Mouse (Mus musculus) thymus, postnatal 25 days (tissue): ENCODE data around the gene Nfib.

Experiments
- DNase-seq: peaks from one replicate; pipeline ENCODE4 v3.0.0; 2022

The Nfib gene

DNA sequence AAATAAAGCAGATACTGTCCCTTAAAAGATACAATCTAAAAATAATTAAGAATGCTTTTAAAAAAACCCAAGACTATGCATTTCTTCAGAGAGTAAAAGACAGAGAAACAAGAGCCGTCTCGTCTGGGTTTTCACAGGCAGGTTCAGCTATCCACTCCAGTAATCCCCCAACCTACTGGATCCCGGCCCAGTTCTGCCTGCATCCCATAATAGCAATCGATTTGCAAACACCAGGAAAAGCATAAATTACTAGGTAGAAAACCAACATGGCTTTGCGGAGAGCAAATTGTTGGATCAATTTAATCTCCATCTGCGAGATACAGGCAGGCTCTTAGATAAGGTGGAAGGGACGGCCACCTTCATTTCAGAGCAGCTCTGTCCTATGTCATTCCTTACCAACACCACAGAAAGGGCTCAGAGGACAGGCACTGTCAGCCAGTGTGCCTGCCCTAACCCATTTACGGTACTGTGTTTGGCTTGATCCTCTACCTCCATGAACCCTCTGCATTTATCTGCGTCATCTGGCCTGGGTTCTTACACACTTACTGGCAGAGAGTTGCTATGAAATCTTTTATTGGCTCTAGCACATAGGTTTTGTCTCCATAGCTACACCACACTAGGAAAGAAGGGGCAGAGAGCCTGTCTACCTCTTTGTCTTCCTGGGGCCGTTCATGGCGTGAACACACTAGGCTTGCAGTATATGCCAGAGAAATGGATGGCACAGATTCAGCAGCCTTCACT lies 321.4 kb downstream of the Nfib start:
- no peak for DNase-seq

DNA sequence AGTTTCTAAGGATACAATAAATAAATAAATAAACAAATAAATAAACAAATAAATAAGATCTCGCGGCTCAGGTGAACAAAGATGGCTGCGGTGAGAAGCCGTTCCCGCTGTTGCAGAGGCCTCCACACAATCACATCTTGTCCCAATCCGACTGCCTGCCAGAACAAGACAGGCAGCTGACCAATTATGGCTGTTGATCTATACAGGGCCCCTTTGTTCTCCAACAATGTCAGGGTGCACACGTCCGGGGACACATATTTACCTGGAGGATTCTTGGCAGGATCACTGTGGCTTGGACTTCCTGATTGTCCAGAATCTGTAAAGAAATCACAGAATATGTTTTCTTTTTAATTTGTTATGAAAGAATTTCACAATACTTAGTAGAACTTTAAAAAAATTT lies 322.2 kb downstream of the Nfib start:
- DNase-seq: no peak

DNA sequence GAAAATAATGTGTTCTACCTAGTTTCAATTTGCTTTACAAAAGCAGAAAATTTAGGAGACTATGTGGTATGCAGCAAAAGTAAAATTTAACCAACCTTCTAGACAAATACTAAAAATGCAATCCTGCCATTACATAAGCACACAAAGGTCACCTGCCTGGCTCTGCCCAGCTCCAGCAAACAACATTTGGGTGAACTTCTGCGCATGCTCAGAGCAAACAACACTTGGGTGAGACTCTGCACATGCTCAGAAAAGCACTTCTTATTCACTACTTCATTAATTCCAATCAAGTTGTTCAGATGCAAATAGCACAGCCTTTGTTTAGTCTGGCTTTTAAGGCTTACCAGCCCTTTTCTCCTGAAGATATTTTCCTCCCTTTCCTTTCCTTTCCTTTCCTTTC lies 323.8 kb downstream of the Nfib start:
- DNase-seq: no peak

DNA sequence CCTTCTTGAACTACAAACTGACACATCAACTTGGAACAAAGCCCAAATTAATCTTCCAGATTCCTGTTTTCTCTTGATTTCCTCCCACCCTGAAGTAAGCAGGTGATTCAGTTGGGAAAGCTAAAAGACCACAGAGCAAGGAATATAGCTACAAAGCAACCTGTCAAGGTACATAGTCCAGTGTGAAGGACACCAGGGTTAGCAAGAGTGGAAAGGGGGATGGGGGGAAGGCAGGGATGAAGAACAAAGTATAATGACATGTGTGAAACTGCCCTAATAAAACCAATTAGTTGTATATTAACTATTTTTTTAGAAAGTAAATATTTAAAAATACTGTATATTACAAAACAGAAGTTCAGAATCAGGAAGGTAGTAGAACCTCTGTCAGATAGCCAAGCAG lies 325.0 kb downstream of the Nfib start:
- no peak for DNase-seq

DNA sequence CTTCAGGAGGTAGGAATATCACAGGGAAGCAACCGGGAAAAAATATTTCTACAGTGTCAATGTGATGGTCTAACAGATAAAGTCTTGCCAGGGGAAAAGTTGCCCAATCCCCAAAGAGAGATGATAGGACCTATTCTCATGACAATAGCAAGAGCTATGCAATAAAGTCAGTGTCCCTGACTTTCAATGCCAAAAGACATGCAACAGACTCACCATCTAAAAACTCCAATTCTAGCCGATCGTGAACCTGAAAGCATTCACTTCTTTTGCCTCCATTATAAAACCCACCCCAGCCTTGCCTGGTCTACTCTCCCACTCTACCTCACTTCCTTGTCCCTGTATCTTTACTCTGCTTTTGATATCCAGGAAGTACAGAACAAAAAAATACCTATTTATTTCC lies 327.5 kb downstream of the Nfib start:
- DNase-seq: no peak

DNA sequence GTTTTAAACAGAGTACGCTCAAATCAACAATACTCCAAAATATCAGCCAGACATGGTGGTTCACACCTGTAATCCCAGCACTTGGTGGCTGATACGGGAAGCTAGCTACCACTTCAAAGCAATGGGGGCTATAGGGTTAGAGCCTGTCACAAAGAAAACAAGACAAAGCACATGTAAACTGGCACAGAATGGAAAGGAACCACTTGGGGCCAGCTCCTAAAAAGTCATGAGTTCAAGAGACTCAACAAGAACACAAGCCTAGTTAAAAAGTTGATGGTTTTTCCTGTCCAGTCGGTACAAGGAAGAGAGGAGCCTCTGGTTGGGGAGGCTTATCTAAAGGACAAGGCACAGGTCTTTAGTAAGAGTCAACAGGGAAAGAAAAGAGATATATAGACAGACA lies 327.9 kb downstream of the Nfib start:
- DNase-seq: no peak

DNA sequence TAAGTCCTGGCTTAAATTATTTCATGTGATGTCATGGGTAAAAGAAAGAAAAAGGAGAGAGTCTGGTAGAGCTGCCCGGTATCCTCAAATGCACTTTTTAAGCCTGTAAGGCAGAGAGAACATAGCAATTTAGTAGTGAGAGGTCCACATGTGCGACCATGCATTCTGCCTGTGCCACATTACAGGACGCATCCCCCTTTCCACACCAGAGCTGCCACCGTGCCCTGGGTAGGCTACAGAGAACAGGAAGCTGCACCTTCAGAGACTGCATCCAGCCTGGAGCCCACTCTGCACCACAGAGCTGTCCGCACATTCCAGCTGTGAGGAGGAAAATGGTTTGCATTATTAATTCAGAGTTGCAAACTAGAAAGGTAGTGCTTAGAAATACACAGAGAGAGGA lies 331.0 kb downstream of the Nfib start:
- DNase-seq: no peak

DNA sequence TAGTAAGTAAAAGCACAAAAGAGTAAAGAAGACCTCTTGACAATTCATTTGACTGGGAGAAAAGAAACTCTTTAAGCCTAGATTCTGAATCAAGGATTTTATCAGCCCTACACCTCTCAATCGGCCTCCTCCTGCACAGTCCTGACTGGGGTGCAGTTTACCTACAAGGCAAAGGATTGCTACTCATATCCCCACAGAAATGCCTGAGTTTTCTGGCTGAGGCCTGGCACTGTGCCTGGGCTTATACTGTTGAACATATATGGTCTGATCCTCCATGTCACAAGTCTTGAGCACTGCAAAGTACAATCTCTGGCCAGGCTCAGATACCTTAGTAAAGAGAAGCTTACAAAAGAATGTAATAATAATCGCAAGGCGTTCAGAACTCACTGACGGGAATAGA lies 333.3 kb downstream of the Nfib start:
- DNase-seq: no peak

DNA sequence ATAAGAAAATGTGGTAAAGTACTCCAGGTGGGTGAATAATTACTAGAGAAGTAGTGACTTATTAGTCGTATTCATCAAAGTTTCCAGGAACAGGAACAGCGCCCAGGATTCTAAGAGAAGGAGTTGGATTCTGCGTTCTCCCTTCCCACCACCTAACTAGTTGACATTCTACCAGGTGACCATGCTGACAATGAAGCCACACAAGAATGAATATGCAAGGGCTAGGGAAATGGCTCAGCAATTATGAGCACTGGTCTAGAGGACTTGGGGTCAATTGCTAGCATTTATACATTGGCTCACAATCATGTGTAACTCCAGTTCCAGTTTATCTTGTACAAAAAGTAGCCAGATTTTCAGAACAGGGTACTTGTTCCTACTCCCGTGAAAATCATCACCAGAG lies 334.1 kb downstream of the Nfib start:
- DNase-seq: no peak

DNA sequence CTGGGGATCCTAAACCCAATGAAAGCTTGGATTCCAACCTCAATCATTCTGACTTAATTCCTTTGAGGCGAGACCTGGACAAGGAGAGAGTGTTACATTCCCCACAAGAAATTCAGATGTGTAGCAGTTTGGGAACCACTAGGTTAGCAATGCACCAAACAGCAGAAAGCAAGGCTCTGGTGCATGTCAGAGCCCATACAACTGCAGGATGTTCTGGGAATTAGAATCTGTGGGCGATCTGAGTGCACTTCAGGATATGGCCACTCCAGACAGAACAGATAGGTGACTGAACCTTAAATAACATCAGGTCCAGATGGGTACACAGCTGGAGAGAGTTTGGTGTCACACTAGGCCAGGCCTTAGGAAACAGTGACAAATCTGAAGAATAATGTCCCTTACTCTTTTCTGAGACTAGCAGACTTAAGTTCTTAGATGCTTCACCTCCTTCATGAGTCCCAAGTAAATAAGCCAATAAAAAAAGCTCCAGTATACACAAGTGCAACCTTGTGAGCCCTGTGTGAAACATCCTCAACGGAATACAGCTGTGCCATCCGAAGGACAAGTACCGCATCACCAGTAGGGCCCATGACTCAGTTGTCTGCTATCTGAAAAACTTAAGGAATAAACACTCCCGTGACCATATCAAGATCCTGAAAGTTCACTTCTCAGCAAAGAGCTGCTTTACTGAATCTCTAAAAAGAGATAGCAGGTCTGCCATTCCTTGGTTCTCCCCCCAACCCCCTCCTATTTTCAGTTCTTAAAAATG lies 336.4 kb downstream of the Nfib start:
- no peak for DNase-seq

DNA sequence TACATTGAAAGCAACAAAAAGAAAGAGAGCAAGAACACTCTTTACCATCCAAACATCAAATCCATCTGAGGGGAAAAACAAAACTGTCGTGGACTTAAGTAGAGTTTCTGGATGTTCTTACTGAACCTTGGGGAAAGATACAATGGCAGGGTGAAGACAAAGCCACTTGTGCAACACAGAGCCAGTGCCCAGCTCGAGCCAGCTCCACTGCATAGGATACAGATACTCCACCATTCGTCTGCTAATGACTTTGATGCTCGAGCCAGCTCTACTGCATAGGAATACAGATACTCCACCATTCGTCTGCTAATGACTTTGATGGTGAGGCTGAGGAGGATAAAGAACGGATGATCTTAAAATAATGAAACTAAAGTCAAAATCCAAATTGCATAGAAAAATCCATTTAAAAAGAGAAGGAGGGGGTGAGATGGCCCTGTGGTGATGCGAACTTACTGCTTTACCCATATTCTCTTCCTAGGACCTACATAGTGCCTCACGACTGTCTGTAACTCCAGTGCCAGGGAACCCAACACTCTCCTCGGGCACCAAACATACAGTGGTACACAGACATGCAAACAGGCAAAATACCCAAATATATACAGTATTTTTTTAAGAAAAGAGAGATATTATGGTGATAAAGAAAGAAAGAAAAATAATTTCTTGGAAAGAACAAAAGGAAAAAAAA lies 337.3 kb downstream of the Nfib start:
- DNase-seq: no peak

DNA sequence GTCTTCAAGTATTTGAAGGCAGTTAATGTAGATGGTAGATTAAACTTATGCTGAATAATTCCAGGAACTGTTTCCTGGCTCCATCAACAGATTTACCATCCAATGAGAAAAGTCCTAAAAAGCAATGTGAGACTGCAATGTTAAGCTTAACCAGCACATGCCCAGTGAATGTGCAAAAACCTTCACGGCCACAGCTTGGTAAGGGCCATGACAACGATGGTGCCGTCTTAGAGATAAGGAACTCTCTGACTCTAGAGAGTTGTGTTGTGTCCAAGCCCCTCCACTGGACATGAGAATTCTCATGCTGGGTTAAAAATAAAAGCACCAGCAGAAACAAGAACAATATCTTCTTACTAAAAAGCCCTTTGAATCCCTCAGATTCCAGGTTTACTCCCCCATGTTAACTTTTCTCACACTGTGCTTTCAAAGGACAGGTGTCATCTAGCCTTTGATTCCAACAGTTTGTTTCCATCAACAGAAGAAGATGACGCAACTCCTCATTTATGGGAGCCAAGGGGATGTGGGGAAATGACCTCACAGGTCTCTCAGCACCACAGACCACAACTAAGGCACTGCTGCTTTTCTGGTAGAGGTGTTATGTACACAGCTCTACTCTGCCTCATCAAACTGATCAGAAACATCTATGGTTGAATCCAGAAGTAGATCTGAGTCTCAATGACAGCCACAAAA lies 340.7 kb downstream of the Nfib start:
- no peak for DNase-seq

DNA sequence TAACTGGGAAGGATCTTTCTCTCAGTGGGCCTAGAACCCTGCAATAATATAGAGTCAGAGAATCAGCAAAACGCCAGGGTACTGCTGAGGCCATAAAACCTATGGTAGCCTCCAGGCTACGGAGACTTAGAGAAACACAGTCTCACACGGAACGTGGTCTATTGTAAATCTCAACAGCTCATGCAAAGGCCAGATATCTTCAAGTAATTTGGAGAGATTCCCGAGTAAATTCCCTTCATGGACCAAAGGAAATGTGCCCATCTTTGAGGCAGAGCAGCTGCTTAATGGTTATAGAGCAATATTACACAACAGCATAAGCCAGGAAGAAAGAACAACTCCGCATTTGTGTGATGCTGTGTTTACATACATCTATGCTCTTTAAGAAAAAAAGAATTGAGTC lies 341.6 kb downstream of the Nfib start:
- DNase-seq: no peak

DNA sequence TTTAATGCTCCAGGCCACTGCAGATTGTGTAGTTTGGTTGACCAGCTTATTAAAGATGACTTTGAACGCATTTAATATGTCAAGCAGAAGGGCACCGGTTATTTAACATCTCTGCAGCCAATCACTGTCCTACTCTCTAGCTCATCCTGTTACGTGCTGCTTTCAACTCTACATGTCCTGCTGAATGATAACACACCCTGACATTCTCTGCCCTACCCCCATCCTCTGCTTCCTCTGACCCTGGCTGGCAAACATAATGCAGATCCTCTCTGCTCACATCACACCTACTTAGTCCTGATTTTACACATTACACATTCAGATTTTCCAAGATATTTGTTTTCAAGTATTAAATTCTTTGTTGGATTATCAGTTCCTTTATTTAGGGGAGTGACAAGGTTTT lies 343.3 kb downstream of the Nfib start:
- no peak for DNase-seq

DNA sequence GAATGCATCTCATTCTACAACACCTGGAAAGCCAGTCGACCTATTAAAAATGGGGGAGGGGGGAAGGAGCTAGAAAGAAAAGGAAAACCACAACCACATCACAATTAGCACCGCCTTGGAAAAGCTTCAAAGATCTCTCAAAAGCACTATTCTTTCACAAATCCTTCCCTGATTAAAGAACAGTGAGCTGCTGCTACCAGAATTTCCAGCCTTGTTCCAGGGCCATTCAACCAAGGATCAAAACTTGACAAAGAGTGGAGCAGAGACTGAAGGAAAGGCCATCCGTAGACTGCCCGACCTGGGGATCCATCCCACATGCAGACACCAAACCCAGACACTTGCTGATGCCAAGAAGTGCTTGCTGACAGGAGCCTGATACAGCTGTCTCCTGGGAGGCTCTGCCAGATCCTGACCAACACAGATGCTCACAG lies 345.5 kb downstream of the Nfib start:
- no peak for DNase-seq

DNA sequence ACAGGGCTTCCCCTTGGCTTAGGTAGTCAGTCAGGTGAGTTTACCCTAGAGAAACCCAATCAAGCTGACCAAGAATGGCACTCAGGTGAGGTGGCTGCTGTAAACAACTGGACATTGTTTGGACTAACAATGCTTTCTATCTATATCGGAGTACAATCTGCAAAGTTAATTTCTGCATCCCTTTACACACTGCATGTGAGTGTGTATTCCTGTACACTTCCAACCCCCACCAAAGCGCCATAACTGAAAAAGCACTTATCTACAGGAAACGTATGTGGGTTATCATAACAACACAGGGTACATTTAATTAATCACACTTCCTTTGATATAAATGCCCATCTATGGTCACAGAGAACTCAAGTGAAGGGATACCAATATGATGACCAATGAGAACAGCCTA lies 346.4 kb downstream of the Nfib start:
- DNase-seq: no peak

DNA sequence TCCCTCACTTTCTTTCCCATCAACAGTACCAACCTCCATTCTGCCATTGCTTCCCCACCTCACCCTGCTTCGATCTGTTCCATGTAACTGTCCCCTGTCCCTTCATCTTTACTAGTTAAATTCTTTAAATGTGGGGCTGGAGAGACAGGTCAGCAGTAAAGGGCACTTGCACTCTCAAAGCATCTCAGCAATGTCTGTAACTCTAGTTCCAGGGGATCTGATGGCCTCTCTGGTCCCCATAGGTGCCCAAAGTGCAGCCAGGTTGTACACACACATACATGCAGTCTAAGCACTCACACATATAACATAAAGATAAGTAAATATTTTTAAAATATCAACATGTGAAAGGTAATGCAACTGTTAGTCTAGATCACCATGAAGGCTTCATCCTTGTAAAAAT lies 356.5 kb downstream of the Nfib start:
- no peak for DNase-seq

DNA sequence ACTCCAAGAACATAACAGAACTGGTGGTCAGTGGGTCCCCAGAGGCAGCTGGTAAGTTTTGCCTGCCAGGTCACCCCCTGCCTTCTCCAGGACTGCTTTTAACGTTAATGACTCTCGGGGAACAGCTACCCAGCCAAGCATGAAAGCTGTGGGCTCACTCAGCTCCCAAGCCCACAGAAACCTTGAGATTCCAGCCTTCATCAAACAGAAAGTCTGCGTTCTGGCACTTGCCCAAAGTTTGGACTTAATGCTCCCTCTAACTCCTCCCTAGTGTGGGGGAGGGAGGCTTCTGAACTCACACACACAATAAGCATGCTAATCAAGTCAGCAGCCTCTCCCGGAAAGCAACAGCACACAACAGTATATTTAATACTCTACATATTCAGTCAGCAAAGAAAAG lies 360.8 kb downstream of the Nfib start:
- no peak for DNase-seq

DNA sequence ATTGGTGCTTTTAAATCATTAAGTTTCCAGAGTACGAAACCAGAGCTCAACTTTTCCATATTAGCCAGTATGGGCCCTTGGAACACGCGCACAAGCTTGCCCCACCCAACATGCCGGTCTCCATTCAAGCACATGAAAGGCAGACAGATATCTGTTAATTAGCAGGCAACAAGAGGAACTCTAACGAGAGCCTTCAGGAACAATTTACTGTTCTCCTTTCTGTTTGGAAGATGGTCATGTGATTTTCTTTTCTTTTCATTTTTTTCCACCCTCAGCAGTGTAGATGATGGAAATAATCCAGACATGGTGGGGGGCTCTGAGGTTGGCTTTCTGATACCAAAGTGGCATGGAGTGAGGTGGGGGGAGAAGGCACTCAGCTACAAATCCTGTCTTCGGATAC lies 361.3 kb downstream of the Nfib start:
- DNase-seq: no peak

DNA sequence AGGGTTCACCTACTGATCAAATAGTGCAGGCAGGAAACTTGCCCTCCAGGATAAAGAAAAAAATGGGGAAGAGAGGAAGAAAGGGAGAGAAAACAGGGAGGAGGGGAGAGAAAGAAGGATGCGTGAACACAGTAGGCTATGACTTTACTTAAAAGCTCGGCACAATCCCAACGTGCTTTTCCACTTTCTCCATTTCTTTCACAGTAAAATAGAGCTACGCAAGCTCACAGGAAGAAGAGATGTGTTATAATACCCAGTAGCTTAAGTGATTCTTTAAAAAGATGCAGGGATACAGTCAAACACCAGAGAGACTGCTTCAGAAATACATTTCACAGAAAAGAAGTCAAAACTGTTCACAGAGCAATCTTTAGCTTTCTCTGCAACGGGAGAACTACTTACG lies 366.6 kb downstream of the Nfib start:
- DNase-seq: no peak

DNA sequence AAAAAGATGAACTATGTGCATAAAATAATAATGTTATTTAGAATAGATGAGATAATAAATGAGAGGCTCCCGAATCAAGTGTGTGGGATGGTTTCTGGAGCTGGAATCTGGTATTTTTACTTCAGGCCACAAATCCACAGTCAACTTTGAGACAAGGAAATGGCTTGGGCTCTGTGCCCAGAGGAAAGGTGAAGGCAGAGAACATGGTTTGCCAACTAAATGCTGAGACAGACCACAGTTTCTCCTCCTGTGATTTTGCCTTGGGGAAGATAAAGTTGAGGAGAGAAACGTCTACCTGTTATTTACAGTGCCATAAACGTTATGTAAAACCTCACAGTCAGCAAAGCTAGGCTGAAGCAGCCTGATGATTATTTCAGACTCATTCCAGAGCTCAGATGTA lies 367.1 kb downstream of the Nfib start:
- no peak for DNase-seq

DNA sequence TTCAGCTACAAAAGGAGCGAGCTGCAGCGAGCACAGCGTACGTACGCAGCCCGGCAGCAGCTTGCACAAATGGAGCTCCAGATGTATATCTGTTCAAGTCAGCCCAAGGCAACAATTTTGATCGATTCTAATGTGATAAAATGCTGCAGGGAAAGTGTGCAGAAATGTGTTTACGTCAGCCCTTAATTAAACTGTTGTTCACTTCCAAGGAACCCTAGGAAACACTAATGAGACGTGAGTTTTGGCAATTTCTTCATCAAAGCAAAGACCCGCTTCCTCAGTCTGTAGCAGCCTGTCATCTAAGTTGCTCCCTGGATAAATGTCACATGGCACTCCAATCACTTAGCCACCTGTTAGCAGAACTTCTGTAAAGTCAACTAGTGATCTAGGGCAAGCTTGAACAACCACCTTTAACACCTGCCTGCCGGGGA lies 368.6 kb downstream of the Nfib start:
- no peak for DNase-seq

DNA sequence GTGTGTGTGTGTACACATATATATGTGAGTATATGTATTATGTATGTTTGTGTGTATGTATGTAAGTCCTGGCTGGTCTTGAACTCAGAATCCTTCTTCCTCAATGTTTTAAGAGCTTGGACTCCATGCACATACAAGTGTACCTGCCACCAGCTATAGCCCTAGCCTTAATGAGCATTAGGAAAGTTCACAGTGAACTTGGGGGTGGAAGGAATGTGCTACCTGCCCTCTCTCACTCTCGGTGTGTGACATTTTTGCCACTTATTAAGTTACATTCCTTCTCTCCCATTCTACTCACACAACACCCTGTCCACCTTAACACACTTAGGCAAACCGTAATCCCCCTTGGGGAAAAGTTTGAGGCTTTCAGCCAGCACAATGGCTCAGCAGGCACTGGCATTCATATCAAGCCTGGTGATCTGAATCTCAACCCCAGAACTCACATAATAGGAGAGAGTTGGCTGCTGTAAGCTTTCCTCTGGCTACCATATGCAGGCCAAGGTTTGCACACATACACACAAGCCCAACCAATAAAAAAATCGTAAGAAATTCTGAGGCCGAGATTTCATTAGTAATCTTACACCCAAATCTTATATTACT lies 370.2 kb downstream of the Nfib start:
- no peak for DNase-seq
